Mouse (Mus musculus): Measurements from ENCODE around the gene Gm35549. TPM values are rescaled to one million over a fixed set of nuclear protein-coding genes. Genes with fewer than 3 reads are reported as not detected.

The Gm35549 gene
- 0.85 and 1.1 TPM in 2 replicates for polyA plus RNA-seq (2015; fragmentation: Nextera tagmentation; extraction: Ambion mirVana)

- no peaks in the 10 kb centered on the region for H3K4me1 ChIP-seq
- no peaks in the 10 kb centered on the region for H3K27me3 ChIP-seq
- 78% methylated on average over 3 of the region's 3 CpGs for WGBS
- H3K9me3 ChIP-seq (replicated peaks) = no peaks in the 10 kb centered on the region
- H3K4me3 ChIP-seq (replicated peaks) = no peak within 1 kb of the TSS
- H3K4me2 ChIP-seq (replicated peaks) = no peak within 1 kb of the TSS
- no peak for ATAC-seq (ENCODE audit: insufficient number of reproducible peaks, low FRiP score, low TSS enrichment, low read depth)
- no peak within 1 kb of the TSS for H3K27ac ChIP-seq (replicated peaks)
- peaks cover 5% of the 10 kb centered on the region; the same call in 1 of the 2 replicates for H3K36me3 ChIP-seq
- no peak within 1 kb of the TSS for H3K9ac ChIP-seq
Measured at GRCm38 (mm10) chr9:122843760-122844159, at the start of gene Gm35549. Gm35549 (minus strand) TSS chr9:122844035.

GRCm38 (mm10) chr9:122886372-122887179 lies 42.7 kb upstream of the Gm35549 start:
- Histone ChIP-seq H3K4me1 (peaks cover 8% of the 10 kb centered on the region; the same call in 1 of the 2 replicates), H3K27ac (replicated peaks) (peak overlapping the region; percentile 49; the same call in 1 of the 2 replicates), H3K36me3 (no peaks in the 10 kb centered on the region), H3K27me3 (no peaks in the 10 kb centered on the region), H3K9ac (peak overlapping the region; percentile 62), H3K4me2 (replicated peaks) (peak overlapping the region; percentile 66), H3K4me3 (replicated peaks) (peak overlapping the region; percentile 66), H3K9me3 (replicated peaks) (no peaks in the 10 kb centered on the region)
- 6% methylated on average over 54 of the region's 54 CpGs for WGBS
- ATAC-seq (ENCODE audit: insufficient number of reproducible peaks, low FRiP score, low TSS enrichment, low read depth) = no peak

- Histone ChIP-seq H3K36me3 (no peaks in the 10 kb centered on the region), H3K9me3 (replicated peaks) (no peaks in the 10 kb centered on the region), H3K4me2 (replicated peaks) (peak within 1 kb of the TSS; percentile 66), H3K9ac (no peak within 1 kb of the TSS), H3K27ac (replicated peaks) (no peak within 1 kb of the TSS), H3K27me3 (no peaks in the 10 kb centered on the region), H3K4me3 (replicated peaks) (peak within 1 kb of the TSS; percentile 66), H3K4me1 (peaks cover 8% of the 10 kb centered on the region; the same call in 1 of the 2 replicates)
- 81% methylated on average over 3 of the region's 3 CpGs for WGBS
- ATAC-seq (ENCODE audit: insufficient number of reproducible peaks, low FRiP score, low TSS enrichment, low read depth) = no peak
Measured at GRCm38 (mm10) chr9:122885385-122885784, 41.5 kb upstream of the Gm35549 start, which contains the start of gene Zkscan7. Zkscan7 (plus strand) TSS chr9:122885685.

- Histone ChIP-seq H3K4me3 (replicated peaks) (no peak overlapping the region), H3K36me3 (no peaks in the 10 kb centered on the region), H3K4me2 (replicated peaks) (no peak overlapping the region), H3K27ac (replicated peaks) (no peak overlapping the region), H3K9me3 (replicated peaks) (no peaks in the 10 kb centered on the region), H3K27me3 (no peaks in the 10 kb centered on the region), H3K4me1 (no peaks in the 10 kb centered on the region), H3K9ac (no peak overlapping the region)
- no peak for ATAC-seq (ENCODE audit: insufficient number of reproducible peaks, low FRiP score, low TSS enrichment, low read depth)
- 91% methylated on average over 2 of the region's 2 CpGs for WGBS
Measured at GRCm38 (mm10) chr9:122875145-122875544, 31.3 kb upstream of the Gm35549 start.

- H3K9me3 ChIP-seq (replicated peaks) = no peaks in the 10 kb centered on the region
- H3K4me2 ChIP-seq (replicated peaks) = no peak overlapping the region
- no peak overlapping the region for H3K9ac ChIP-seq
- WGBS = 68% methylated on average over 1 of the region's 1 CpGs
- ATAC-seq (ENCODE audit: insufficient number of reproducible peaks, low FRiP score, low TSS enrichment, low read depth) = no peak
- H3K27ac ChIP-seq (replicated peaks) = no peak overlapping the region
- H3K4me3 ChIP-seq (replicated peaks) = no peak overlapping the region
- H3K36me3 ChIP-seq = no peaks in the 10 kb centered on the region
- no peaks in the 10 kb centered on the region for H3K27me3 ChIP-seq
- no peaks in the 10 kb centered on the region for H3K4me1 ChIP-seq
Measured at GRCm38 (mm10) chr9:122874653-122875052, 30.8 kb upstream of the Gm35549 start.

- Histone ChIP-seq H3K4me2 (replicated peaks) (no peak overlapping the region), H3K9ac (no peak overlapping the region), H3K9me3 (replicated peaks) (no peaks in the 10 kb centered on the region), H3K36me3 (no peaks in the 10 kb centered on the region), H3K27ac (replicated peaks) (no peak overlapping the region), H3K4me1 (no peaks in the 10 kb centered on the region), H3K4me3 (replicated peaks) (no peak overlapping the region), H3K27me3 (no peaks in the 10 kb centered on the region)
- 76% methylated on average over 4 of the region's 4 CpGs for WGBS
- ATAC-seq (ENCODE audit: insufficient number of reproducible peaks, low FRiP score, low TSS enrichment, low read depth) = no peak
Measured at GRCm38 (mm10) chr9:122872595-122872994, 28.8 kb upstream of the Gm35549 start.

- no peak for ATAC-seq (ENCODE audit: insufficient number of reproducible peaks, low FRiP score, low TSS enrichment, low read depth)
- H3K4me1 ChIP-seq = peaks cover 15% of the 10 kb centered on the region
- WGBS = 74% methylated on average over 4 of the region's 4 CpGs
Measured at GRCm38 (mm10) chr9:122866192-122866591, 22.4 kb upstream of the Gm35549 start.

GRCm38 (mm10) chr9:122865697-122866166 lies 21.9 kb upstream of the Gm35549 start, which contains the start of gene Zfp445:
Zfp445 (minus strand) TSS chr9:122866006.
- 1% methylated on average over 34 of the region's 34 CpGs for WGBS
- H3K36me3 ChIP-seq = peaks cover 18% of the 10 kb centered on the region
- peak within 1 kb of the TSS; percentile 55 for H3K4me2 ChIP-seq (replicated peaks)
- H3K9ac ChIP-seq = peak within 1 kb of the TSS; percentile 77
- H3K27ac ChIP-seq (replicated peaks) = peak within 1 kb of the TSS; percentile 77
- peak; percentile 90 for ATAC-seq (ENCODE audit: insufficient number of reproducible peaks, low FRiP score, low TSS enrichment, low read depth)
- no peaks in the 10 kb centered on the region for H3K27me3 ChIP-seq
- H3K4me1 ChIP-seq = peaks cover 15% of the 10 kb centered on the region
- H3K4me3 ChIP-seq (replicated peaks) = peak within 1 kb of the TSS; percentile 87
- H3K9me3 ChIP-seq (replicated peaks) = no peaks in the 10 kb centered on the region

More at GRCm38 (mm10) chr9:122866192-122866591, 22.4 kb upstream of the Gm35549 start:
- H3K4me2 ChIP-seq (replicated peaks) = peak overlapping the region; percentile 51
- no peaks in the 10 kb centered on the region for H3K9me3 ChIP-seq (replicated peaks)
- H3K9ac ChIP-seq = no peak overlapping the region
- H3K4me3 ChIP-seq (replicated peaks) = peak overlapping the region; percentile 87
- no peak overlapping the region for H3K27ac ChIP-seq (replicated peaks)
- H3K36me3 ChIP-seq = peaks cover 14% of the 10 kb centered on the region
- H3K27me3 ChIP-seq = no peaks in the 10 kb centered on the region

- WGBS = 53% methylated on average over 3 of the region's 3 CpGs
- peak overlapping the region; percentile 55 for H3K4me2 ChIP-seq (replicated peaks)
- peak overlapping the region; percentile 87 for H3K4me3 ChIP-seq (replicated peaks)
- ATAC-seq (ENCODE audit: insufficient number of reproducible peaks, low FRiP score, low TSS enrichment, low read depth) = no peak
- peaks cover 27% of the 10 kb centered on the region for H3K36me3 ChIP-seq
- peaks cover 5% of the 10 kb centered on the region; the same call in 1 of the 2 replicates for H3K9me3 ChIP-seq (replicated peaks)
- no peak overlapping the region for H3K9ac ChIP-seq
- no peak overlapping the region for H3K27ac ChIP-seq (replicated peaks)
- H3K4me1 ChIP-seq = peaks cover 15% of the 10 kb centered on the region
- no peaks in the 10 kb centered on the region for H3K27me3 ChIP-seq
Measured at GRCm38 (mm10) chr9:122864848-122865247, 21.0 kb upstream of the Gm35549 start.

GRCm38 (mm10) chr9:122863731-122864130 lies 19.9 kb upstream of the Gm35549 start:
- Histone ChIP-seq H3K4me3 (replicated peaks) (no peak overlapping the region), H3K4me1 (peaks cover 15% of the 10 kb centered on the region), H3K9me3 (replicated peaks) (peaks cover 10% of the 10 kb centered on the region; the same call in 1 of the 2 replicates), H3K9ac (no peak overlapping the region), H3K4me2 (replicated peaks) (no peak overlapping the region), H3K36me3 (peaks cover 38% of the 10 kb centered on the region), H3K27me3 (no peaks in the 10 kb centered on the region), H3K27ac (replicated peaks) (no peak overlapping the region)
- 90% methylated on average over 2 of the region's 2 CpGs for WGBS
- ATAC-seq (ENCODE audit: insufficient number of reproducible peaks, low FRiP score, low TSS enrichment, low read depth) = no peak

- peaks cover 15% of the 10 kb centered on the region for H3K4me1 ChIP-seq
- peaks cover 10% of the 10 kb centered on the region; the same call in 1 of the 2 replicates for H3K9me3 ChIP-seq (replicated peaks)
- H3K9ac ChIP-seq = no peak overlapping the region
- no peak for ATAC-seq (ENCODE audit: insufficient number of reproducible peaks, low FRiP score, low TSS enrichment, low read depth)
- peaks cover 65% of the 10 kb centered on the region for H3K36me3 ChIP-seq
- H3K27me3 ChIP-seq = no peaks in the 10 kb centered on the region
- H3K27ac ChIP-seq (replicated peaks) = no peak overlapping the region
- no peak overlapping the region for H3K4me3 ChIP-seq (replicated peaks)
- H3K4me2 ChIP-seq (replicated peaks) = no peak overlapping the region
Measured at GRCm38 (mm10) chr9:122860752-122861151, 16.9 kb upstream of the Gm35549 start.
